Mouse (Mus musculus) C2C12 (cell line): ENCODE data around the gene 1700088E04Rik.

Experiments
- CTCF ChIP-seq: IDR thresholded peaks from one replicate; pipeline ENCODE4 v1.5.1; 2011; ENCODE audit not compliant: control insufficient read depth, insufficient read depth, insufficient read length
- MYOD1 ChIP-seq: IDR thresholded peaks from one replicate; pipeline ENCODE4 v1.6.1; 2011; ENCODE audit warnings: low read depth; ENCODE audit not compliant: control insufficient read depth, insufficient read length
- MYOG ChIP-seq: IDR thresholded peaks from one replicate; pipeline ENCODE4 v1.6.1; 2011; ENCODE audit not compliant: control insufficient read depth, insufficient read length; ENCODE audit errors: extremely low read depth
- USF1 ChIP-seq: IDR thresholded peaks from one replicate; pipeline ENCODE4 v1.6.1; 2011; ENCODE audit warnings: low read depth, mild to moderate bottlenecking, control low read depth, moderate library complexity

DNA sequence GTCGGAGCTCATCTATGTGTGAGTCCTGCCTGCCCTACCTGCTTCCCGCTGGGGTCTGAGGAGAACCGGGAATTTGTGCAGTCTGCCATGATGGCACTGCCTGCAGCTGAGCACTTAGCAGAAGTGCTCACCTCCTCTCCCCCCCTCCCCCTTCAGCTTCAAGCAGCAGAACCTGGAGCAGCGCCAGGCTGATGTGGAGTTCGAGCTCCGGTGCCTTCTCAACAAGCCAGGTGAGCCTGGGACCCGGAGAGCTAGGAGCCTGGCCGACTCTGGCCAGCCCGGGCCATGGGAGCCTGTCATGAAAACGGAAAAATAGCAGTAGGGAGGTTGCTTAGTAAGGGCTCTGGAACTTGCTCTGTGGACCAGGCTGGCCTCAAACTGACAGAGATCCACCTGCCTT lies 10.3 kb downstream of the 1700088E04Rik start:
- TF ChIP-seq CTCF (no peak), MYOG (no peak), MYOD1 (no peak), USF1 (no peak)
